Mouse (Mus musculus) adipocyte (in vitro differentiated cells): ENCODE data around the gene Ercc5.

ENCODE experiments used
- DNase-seq: peaks from one replicate; pipeline ENCODE4 v3.0.0-alpha.2; 2016; ENCODE audit warnings: low spot score

The Ercc5 gene

GRCm38 (mm10) chr1:44173903-44174302 lies 26.4 kb downstream of the Ercc5 start:
- DNase-seq = no peak

GRCm38 (mm10) chr1:44178086-44178485 lies 30.5 kb downstream of the Ercc5 start:
- no peak for DNase-seq

GRCm38 (mm10) chr1:44186396-44186795 lies 38.9 kb downstream of the Ercc5 start:
- DNase-seq = peak; percentile 8

GRCm38 (mm10) chr1:44198273-44199171 lies 51.0 kb downstream of the Ercc5 start:
- no peak for DNase-seq

GRCm38 (mm10) chr1:44202876-44203275 lies 55.3 kb downstream of the Ercc5 start:
- no peak for DNase-seq

GRCm38 (mm10) chr1:44214443-44214842 lies 66.9 kb downstream of the Ercc5 start:
- no peak for DNase-seq

- peak; percentile 11 for DNase-seq
These were observed 69.0 kb downstream of the Ercc5 start for GRCm38 (mm10) chr1:44216352-44217116.

- no peak for DNase-seq
These were observed 69.6 kb downstream of the Ercc5 start for GRCm38 (mm10) chr1:44217118-44217517.

GRCm38 (mm10) chr1:44218876-44219275 lies 71.3 kb downstream of the Ercc5 start, which contains the start of gene Mettl21e:
Gene Mettl21e (minus strand): TSS chr1:44218961.
- peak; percentile 15 for DNase-seq

GRCm38 (mm10) chr1:44229044-44229443 lies 81.5 kb downstream of the Ercc5 start:
- DNase-seq = peak; percentile 81
